In genomic region chr2:33203284-33203683, GRCm38 (mm10) we compare ENCODE assay signal across 9 mouse cellular contexts. TPM values are rescaled to one million over a fixed set of nuclear protein-coding genes. Genes with fewer than 3 reads are reported as not detected.
A peak's percentile ranks its signal among the peaks of the same experiment; 100 is the strongest.
DNase-seq lines count a peak whose midpoint lies in the region; ATAC-seq and TF ChIP-seq lines count a peak whose summit lies in the region.
"Had no signal": no experiment of that assay in that cellular context is flagged by ENCODE, and none has a peak within 500 bp of the region (broad histone marks: within the 10 kb centered on the region; RNA-seq: fewer than 3 reads in every experiment).

No protein-coding gene starts in this region.

- no peak for TF ChIP-seq CTCF in cerebellum, adult 2 months (IDR thresholded peaks at IDR 0.05; ENCODE audit: borderline replicate concordance, insufficient read depth, low read depth, low read length)

- no peaks in the 10 kb centered on the region for H3K9me3 ChIP-seq in heart, embryonic 12.5 days (replicated peaks)
- H3K9me3 ChIP-seq in hindbrain, embryonic 16.5 days (ENCODE audit: control insufficient read depth, low read length), result no peaks in the 10 kb centered on the region

- TF ChIP-seq POLR2A in myocyte (IDR thresholded peaks at IDR 0.05; ENCODE audit: insufficient read length, low read depth), result no peak
- no peak for TF ChIP-seq POLR2A in cerebellum, adult 2 months (IDR thresholded peaks at IDR 0.05; ENCODE audit: borderline replicate concordance, insufficient read depth, low read length)

- H3K36me3 ChIP-seq in heart, embryonic 12.5 days, result no peaks in the 10 kb centered on the region
- H3K36me3 ChIP-seq in hindbrain, embryonic 16.5 days (ENCODE audit: control insufficient read depth, insufficient read depth, low read length), result 0 out of 2 replicates have a peak, but pooled peaks cover 3% of the 10 kb centered on the region
- no peaks in the 10 kb centered on the region for H3K36me3 ChIP-seq in myocyte (ENCODE audit: control insufficient read depth, insufficient read depth)

- 27% methylated on average over 6 of the region's 6 CpGs for WGBS in heart, embryonic 12.5 days
- WGBS in hindbrain, embryonic 16.5 days, result 47% methylated on average over 6 of the region's 6 CpGs
- 49% methylated on average over 6 of the region's 6 CpGs for WGBS in cerebellum, adult 2 months

- ATAC-seq in heart, embryonic 12.5 days (ENCODE audit: insufficient number of reproducible peaks, low FRiP score), result peak; percentile 21; the same call in 1 of the 2 replicates
- ATAC-seq in hindbrain, embryonic 16.5 days, result no peak

- H3K4me1 ChIP-seq in heart, embryonic 12.5 days (replicated peaks), result peaks cover 96% of the 10 kb centered on the region
- peaks cover 15% of the 10 kb centered on the region for H3K4me1 ChIP-seq in hindbrain, embryonic 16.5 days (ENCODE audit: control insufficient read depth, insufficient read depth, low read depth, low read length)
- peaks cover 45% of the 10 kb centered on the region for H3K4me1 ChIP-seq in cerebellum, adult 2 months (ENCODE audit: control insufficient read depth, insufficient read depth, low read length)

- H3ac ChIP-seq in myocyte (ENCODE audit: control insufficient read depth, insufficient read length), result no peak overlapping the region

- H3K4me3 ChIP-seq in heart, embryonic 12.5 days, result no peak overlapping the region
- no peak overlapping the region for H3K4me3 ChIP-seq in hindbrain, embryonic 16.5 days (ENCODE audit: low read length)
- no peak overlapping the region for H3K4me3 ChIP-seq in myocyte
- no peak overlapping the region for H3K4me3 ChIP-seq in cerebellum, adult 2 months (replicated peaks; ENCODE audit: insufficient read depth, low read depth, low read length)

- peak overlapping the region; percentile 29 for H3K27ac ChIP-seq in heart, embryonic 12.5 days (ENCODE audit: poor library complexity, severe bottlenecking)
- H3K27ac ChIP-seq in hindbrain, embryonic 16.5 days (ENCODE audit: low read depth, low read length), result no peak overlapping the region; the same call in 1 of the 2 replicates
- no peak overlapping the region for H3K27ac ChIP-seq in cerebellum, adult 2 months (ENCODE audit: insufficient read depth, low read length)

- H3K4me2 ChIP-seq in heart, embryonic 12.5 days, result no peak overlapping the region
- no peak overlapping the region for H3K4me2 ChIP-seq in hindbrain, embryonic 16.5 days (ENCODE audit: low read length)
- peak overlapping the region; percentile 92 for H3K4me2 ChIP-seq in myocyte (ENCODE audit: low read depth)

- no peaks in the 10 kb centered on the region for H3K79me2 ChIP-seq in myocyte (ENCODE audit: control insufficient read depth, insufficient read depth)

- 0 out of 2 replicates have a peak overlapping the region, but pooled peaks have one; percentile 28 for H3K9ac ChIP-seq in heart, embryonic 12.5 days
- H3K9ac ChIP-seq in hindbrain, embryonic 16.5 days (ENCODE audit: low read depth, low read length), result 0 out of 2 replicates have a peak overlapping the region, but pooled peaks have one; percentile 23

- no peaks in the 10 kb centered on the region for H3K27me3 ChIP-seq in heart, embryonic 12.5 days (replicated peaks)
- H3K27me3 ChIP-seq in hindbrain, embryonic 16.5 days (replicated peaks; ENCODE audit: control insufficient read depth, insufficient read depth, low read length), result no peaks in the 10 kb centered on the region
- no peaks in the 10 kb centered on the region for H3K27me3 ChIP-seq in myocyte (ENCODE audit: control insufficient read depth, insufficient read depth, insufficient read length)
- no peaks in the 10 kb centered on the region for H3K27me3 ChIP-seq in cerebellum, adult 2 months (ENCODE audit: control insufficient read depth, insufficient read depth, low read length)

- no peak for DNase-seq in heart, adult 9 months (ENCODE audit: low spot score in 2 of 2)
- DNase-seq in NIH3T3 (ENCODE audit: low read depth), result peak; percentile 50
- DNase-seq in urinary bladder, postnatal 4 days (ENCODE audit: low spot score in 2 of 2), result no peak
- no peak for DNase-seq in cerebellum, adult 18-20 months
- no peak for DNase-seq in cerebellum, adult 2 months
- DNase-seq: kidney, adult 8-10 months had no signal

TF ChIP-seq in myocyte, 11 proteins besides CTCF, POLR2A, EP300 and RAD21:
- TF ChIP-seq MYOG (IDR thresholded peaks at IDR 0.05; ENCODE audit: control insufficient read depth in 1 of 3, insufficient read depth in 1 of 3, insufficient read length in 2 of 3, low read depth in 2 of 3) (peak in 2 of 3 experiments; percentile 7 to 65), MAX (IDR thresholded peaks at IDR 0.05; ENCODE audit: low read depth) (peak; percentile 43), SRF (IDR thresholded peaks at IDR 0.05; ENCODE audit: control insufficient read depth, insufficient read length, low read depth) (peak; percentile 40), E2F4 (IDR thresholded peaks at IDR 0.05; ENCODE audit: insufficient read depth) (no peak), TCF12 (IDR thresholded peaks at IDR 0.05; ENCODE audit: insufficient read depth, poor library complexity, severe bottlenecking) (peak; percentile 28), MYOD1 (IDR thresholded peaks at IDR 0.05; ENCODE audit: control insufficient read depth in 1 of 3, insufficient read length in 2 of 3, low read depth in 2 of 3) (peak in 2 of 3 experiments; percentile 25 to 51)

RNA-seq across cellular contexts. Expression of gene Angptl2, which starts 12.6 kb away (rescaled TPM):
- 54.6 and 54.7 TPM in 2 replicates for polyA plus RNA-seq in heart, embryonic 12.5 days (2016; fragmentation: Nextera tagmentation; extraction: Ambion mirVana)
- polyA plus RNA-seq in hindbrain, embryonic 16.5 days (2015; fragmentation: Nextera tagmentation; extraction: Ambion mirVana), result 13.4 and 20.5 TPM in 2 replicates
- 130 TPM for polyA plus RNA-seq in myocyte (2012; fragmentation: generic; extraction: Trizol)
- polyA plus RNA-seq in cerebellum, adult 2 months (2012; rRNA removed), result 6.4 and 7.4 TPM in 2 replicates
